Mouse (Mus musculus) adrenal gland, postnatal 10 days (tissue): ENCODE data around the gene Gm17617. TPM values are rescaled to one million over a fixed set of nuclear protein-coding genes. Genes with fewer than 3 reads are reported as not detected.
"Not testable (repeated sequence)": the region's sequence is repeated elsewhere in the genome, so short reads cannot be mapped to it uniquely, and the experiment has no call there.

Source experiments
- DNase-seq: peaks from one replicate; pipeline ENCODE4 v3.0.0; 2021; ENCODE audit warnings: mixed read lengths
- total RNA-seq, 2 experiments: library from RNA; stranded (reverse); gene quantifications; 2 replicates each; pipeline ENCODE4 v1.2.3; 2021

Gm17617 gene
- total RNA-seq, 2 experiments from 2014 or later, result not detected

GRCm38 (mm10) chr13:55124903-55125302 is 8.4 kb downstream of the Gm17617 start:
- no peak for DNase-seq

- no peak for DNase-seq
These were observed 19.0 kb downstream of the Gm17617 start for GRCm38 (mm10) chr13:55114375-55114774.

GRCm38 (mm10) chr13:55107694-55108093 is 25.7 kb downstream of the Gm17617 start:
- peak; percentile 62 for DNase-seq

- DNase-seq, result no peak
These were observed 26.2 kb downstream of the Gm17617 start for GRCm38 (mm10) chr13:55107116-55107515.

DNA sequence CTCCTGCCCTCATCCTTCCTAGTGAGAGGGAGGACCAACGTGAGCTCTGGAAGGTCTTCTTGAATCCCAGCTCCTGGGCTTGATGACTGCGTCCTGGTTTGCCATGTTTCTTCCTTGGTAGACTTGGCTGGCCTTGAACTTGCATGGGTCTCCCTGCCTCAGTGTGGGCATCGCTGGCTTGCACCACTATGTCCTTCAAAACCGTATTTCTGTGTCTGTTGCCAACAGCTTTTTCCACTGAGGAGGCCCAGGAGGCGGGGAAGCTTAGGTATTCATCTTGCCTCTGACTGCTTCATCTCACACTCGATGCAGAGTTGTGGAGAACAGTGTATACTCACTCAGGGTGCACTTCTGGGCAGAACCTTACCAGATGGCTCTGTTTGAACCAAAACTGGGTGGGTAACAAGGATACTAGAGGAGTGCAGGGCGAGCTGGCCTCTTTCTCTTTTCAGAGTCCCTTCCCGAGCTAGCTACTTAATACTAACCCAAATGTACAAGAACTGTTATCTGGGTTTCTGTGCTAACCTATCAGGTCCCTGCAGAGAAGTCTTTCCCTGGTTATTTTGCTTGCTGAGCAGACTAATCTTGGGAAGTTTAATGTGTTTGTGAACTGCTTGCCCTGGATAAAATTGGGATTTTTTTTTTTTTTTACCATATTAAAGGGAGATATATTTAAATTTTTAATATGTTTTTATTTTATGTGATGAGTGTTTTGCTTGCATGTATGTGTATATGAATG is 27.2 kb downstream of the Gm17617 start:
- peak; percentile 70 for DNase-seq

- DNase-seq, result peak; percentile 99
These were observed 28.0 kb downstream of the Gm17617 start, which contains the start of gene Zfp346 for GRCm38 (mm10) chr13:55105045-55105952. TSS of gene Zfp346 (plus strand) at chr13:55105311.

GRCm38 (mm10) chr13:55103351-55103750 is 30.0 kb downstream of the Gm17617 start:
- DNase-seq, result no peak

- DNase-seq, result no peak
These were observed 31.0 kb downstream of the Gm17617 start for GRCm38 (mm10) chr13:55102366-55102765.

- no peak for DNase-seq
These were observed 31.7 kb downstream of the Gm17617 start for GRCm38 (mm10) chr13:55101627-55102026.

- DNase-seq, result peak; percentile 91
These were observed 33.4 kb downstream of the Gm17617 start, which contains the start of gene Uimc1 for GRCm38 (mm10) chr13:55099726-55100478. TSS of gene Uimc1 (minus strand) at chr13:55100300.

DNA sequence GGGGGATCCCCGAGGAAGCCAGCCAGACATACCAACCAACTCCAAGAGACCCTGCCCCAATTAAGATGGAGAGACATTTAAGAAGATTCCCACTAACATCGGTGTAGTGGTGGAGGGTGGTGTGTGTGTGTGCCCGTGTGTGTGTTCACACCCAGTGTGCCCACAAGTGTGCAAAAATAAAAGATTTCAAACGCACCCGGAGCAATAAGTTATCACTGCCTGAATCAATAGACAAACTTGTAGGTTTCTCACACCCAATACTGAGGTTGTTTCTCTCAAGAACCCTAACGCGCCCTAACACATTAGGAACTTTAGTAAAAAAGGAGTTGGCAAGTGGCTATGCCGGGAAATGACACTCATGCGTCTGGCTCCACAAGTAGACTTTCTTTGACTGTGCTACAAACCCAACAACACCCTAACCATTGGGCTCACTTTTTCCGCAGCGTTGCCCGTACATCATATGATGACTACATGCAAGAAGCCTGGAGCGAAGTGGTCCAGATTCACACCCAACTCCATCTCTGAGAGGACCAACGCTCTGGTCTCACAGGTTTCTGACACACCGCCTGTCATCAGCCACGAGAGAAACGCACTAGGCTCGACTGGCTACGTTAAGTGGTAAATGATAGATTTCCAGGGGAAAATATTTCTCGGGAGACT is 34.2 kb downstream of the Gm17617 start:
- no peak for DNase-seq

DNA sequence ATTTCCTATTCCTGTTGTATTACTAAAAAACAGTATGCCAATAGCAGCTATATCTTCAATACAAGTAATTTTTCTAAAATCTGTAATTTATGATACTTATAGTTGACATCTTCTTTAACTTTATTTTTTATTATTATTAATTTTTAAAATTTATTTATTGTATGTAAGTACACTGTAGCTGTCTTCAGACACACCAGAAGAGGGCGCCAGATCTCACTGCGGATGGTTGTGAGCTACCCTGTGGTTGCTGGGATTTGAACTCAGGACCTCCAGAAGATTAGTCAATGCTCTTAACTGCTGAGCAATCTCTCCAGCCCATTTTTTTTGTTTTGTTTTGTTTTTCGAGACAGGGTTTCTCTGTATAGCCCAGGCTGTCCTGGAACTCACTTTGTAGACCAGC is 35.5 kb downstream of the Gm17617 start:
- DNase-seq, result not testable (repeated sequence)

DNA sequence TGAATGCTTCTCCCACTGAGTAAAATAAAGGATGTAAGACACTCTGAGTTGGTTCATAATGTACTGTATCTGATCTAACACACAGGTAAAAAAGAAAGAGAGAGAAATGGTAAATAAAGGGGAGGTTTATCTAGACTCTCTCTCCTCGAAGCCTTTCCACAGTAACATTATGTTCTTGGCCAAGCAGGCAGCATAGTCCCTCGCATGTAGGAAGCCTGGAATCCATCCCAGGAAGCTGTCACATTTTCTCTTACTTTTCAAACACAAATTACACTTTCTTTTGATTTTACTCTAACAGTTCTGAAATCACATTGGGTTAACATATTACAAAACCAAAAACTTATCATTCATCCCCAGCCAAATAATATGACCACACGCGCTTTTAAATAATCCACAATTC is 40.8 kb downstream of the Gm17617 start:
- DNase-seq, result no peak

Other genes starting within 250 kb of the Gm17617 start
- 1 to 10 TPM; 6.5 to 8.8 TPM for gene Unc5a, start 184.1 kb downstream of the Gm17617 start, total RNA-seq
- gene Hk3, start 112.2 kb downstream of the Gm17617 start, total RNA-seq, result 1 to 10 TPM; 1.7 to 2.0 TPM
- 10 to 100 TPM; 26.0 to 27.6 TPM for gene Uimc1, start 33.2 kb downstream of the Gm17617 start, total RNA-seq
- 10 to 100 TPM; 32.3 to 40.5 TPM for gene Zfp346, start 28.2 kb downstream of the Gm17617 start, total RNA-seq
- 10 to 100 TPM; 22.3 to 28.2 TPM for gene Fgfr4, start 19.1 kb upstream of the Gm17617 start, total RNA-seq
- gene Nsd1, start 76.2 kb upstream of the Gm17617 start, total RNA-seq, result 100 to 1,000 TPM in 1 of 2 experiments, 10 to 100 TPM in 1; 99.2 to 130 TPM
- 100 to 1,000 TPM; 168 to 185 TPM for gene Prelid1, start 187.0 kb upstream of the Gm17617 start, total RNA-seq
- gene Rab24, start 188.4 kb upstream of the Gm17617 start, total RNA-seq, result 10 to 100 TPM; 54.8 to 67.8 TPM
- gene Mxd3, start 196.3 kb upstream of the Gm17617 start, total RNA-seq, result 10 to 100 TPM; 11.0 to 12.8 TPM
- 100 to 1,000 TPM; 105 to 113 TPM for gene Lman2, start 229.2 kb upstream of the Gm17617 start, total RNA-seq
- gene Rgs14, start 236.2 kb upstream of the Gm17617 start, total RNA-seq, result 1 to 10 TPM; 1.9 to 2.6 TPM